Mouse (Mus musculus) ES-E14 (cell line): ENCODE results near the gene Wdpcp. TPM values are rescaled to one million over a fixed set of nuclear protein-coding genes. Genes with fewer than 3 reads are reported as not detected.

ENCODE experiments used
- DNase-seq: peaks from one replicate; pipeline ENCODE4 v3.0.0-alpha.2; 2013; ENCODE audit warnings: low read depth, low spot score
- H3K27ac ChIP-seq: 2 replicates; pipeline ENCODE4 v1.5.1; 2012; ENCODE audit warnings: low read depth, mild to moderate bottlenecking, low read length, moderate library complexity, mixed read lengths; ENCODE audit not compliant: poor library complexity, insufficient read depth, severe bottlenecking
- H3K36me3 ChIP-seq: 2 replicates; pipeline ENCODE4 v1.6.1; 2012; ENCODE audit warnings: mild to moderate bottlenecking, low read length, moderate library complexity, mixed read lengths; ENCODE audit not compliant: control insufficient read depth, poor library complexity, insufficient read depth, severe bottlenecking
- H3K4me1 ChIP-seq, 2 experiments: fragments of 150-350 bp in 1 of 2; sonication (generic) in 1 of 2; 2 replicates each; pipeline ENCODE4 v1.6.1; 2012; ENCODE audit warnings: low read length in 2 of 2, mild to moderate bottlenecking in 1 of 2, mixed read lengths in 1 of 2; ENCODE audit not compliant: control insufficient read depth in 2 of 2, insufficient read depth in 2 of 2, poor library complexity in 1 of 2
- H3K4me3 ChIP-seq, 2 experiments: fragments of 150-350 bp in 1 of 2; sonication (generic) in 1 of 2; 2 replicates each; pipeline ENCODE4 v1.5.1; 2012; ENCODE audit warnings: low read length in 2 of 2, low read depth in 1 of 2, mild to moderate bottlenecking in 1 of 2, mixed read lengths in 1 of 2; ENCODE audit not compliant: insufficient read depth in 1 of 2, poor library complexity in 1 of 2, severe bottlenecking in 1 of 2
- H3K9ac ChIP-seq: 2 replicates; pipeline ENCODE4 v1.6.1; 2012; ENCODE audit warnings: low read depth, mild to moderate bottlenecking, low read length, mixed read lengths; ENCODE audit not compliant: poor library complexity, insufficient read depth, severe bottlenecking
- H3K9me3 ChIP-seq: fragments of 150-350 bp; sonication (generic); 2 replicates; pipeline ENCODE4 v1.6.1; 2012; ENCODE audit warnings: low read depth, mild to moderate bottlenecking, low read length; ENCODE audit not compliant: control insufficient read depth, insufficient read depth
- CHD2 ChIP-seq: IDR thresholded peaks from 2 replicates; pipeline ENCODE4 v1.6.1; 2014; ENCODE audit warnings: mild to moderate bottlenecking, low read depth, low read length, inconsistent platforms
- HCFC1 ChIP-seq: IDR thresholded peaks from 2 replicates; pipeline ENCODE4 v1.6.1; 2012; ENCODE audit warnings: low read length, inconsistent platforms, borderline replicate concordance; ENCODE audit not compliant: insufficient read depth
- MAFK ChIP-seq: IDR thresholded peaks from 2 replicates; pipeline ENCODE4 v1.6.1; 2014; ENCODE audit warnings: mild to moderate bottlenecking, low read depth, low read length, inconsistent platforms; ENCODE audit not compliant: insufficient read depth
- ZC3H11A ChIP-seq: IDR thresholded peaks from 2 replicates; pipeline ENCODE4 v1.6.1; 2012; ENCODE audit warnings: low read depth, mild to moderate bottlenecking, inconsistent platforms, low read length, borderline replicate concordance
- ZNF384 ChIP-seq: IDR thresholded peaks from 2 replicates; pipeline ENCODE4 v1.6.1; 2012; ENCODE audit warnings: low read depth, low read length, inconsistent platforms
- in situ Hi-C, 2 experiments: fragments of 600-800 bp; cut with MboI; formaldehyde crosslinking; loops; one replicate each; pipeline ENCODE4 v1.15.1; 2025; ENCODE audit warnings: low sequenced_read_pairs in 2 of 2, inconsistent platforms in 1 of 2; ENCODE audit not compliant: unreplicated experiment in 2 of 2
- total RNA-seq: library from RNA; depleted of rRNA; stranded (reverse); fragments of 300-350 nt; gene quantifications from 2 replicates; pipeline ENCODE4 v1.2.3, GENCODE M21; 2012

Gene Wdpcp
- total RNA-seq, 1 experiment = 3.0 TPM

GRCm38 (mm10) chr11:21634171-21634907, 62.3 kb downstream of the Wdpcp start:
- Histone ChIP-seq H3K4me1 (no peaks in the 10 kb centered on the region), H3K36me3 (no peaks in the 10 kb centered on the region), H3K9ac (peak overlapping the region; percentile 8; the same call in 1 of the 2 replicates), H3K27ac (no peak overlapping the region), H3K9me3 (no peaks in the 10 kb centered on the region), H3K4me3 (peak overlapping the region; percentile 45 to 55)
- in situ Hi-C loops = no loop called here
- DNase-seq = peak; percentile 33
- TF ChIP-seq HCFC1 = no peak
- TF ChIP-seq ZNF384 = no peak
- no peak for TF ChIP-seq CHD2
- TF ChIP-seq ZC3H11A = no peak
- TF ChIP-seq MAFK = no peak

- Histone ChIP-seq H3K9ac (no peak overlapping the region), H3K36me3 (no peaks in the 10 kb centered on the region), H3K4me3 (no peak overlapping the region), H3K27ac (no peak overlapping the region), H3K4me1 (no peaks in the 10 kb centered on the region), H3K9me3 (no peaks in the 10 kb centered on the region)
- no peak for TF ChIP-seq ZC3H11A
- no peak for TF ChIP-seq ZNF384
- TF ChIP-seq HCFC1 = no peak
- no peak for TF ChIP-seq CHD2
- no peak for TF ChIP-seq MAFK
- in situ Hi-C loops = no loop called here
- no peak for DNase-seq
These were observed 66.3 kb downstream of the Wdpcp start for GRCm38 (mm10) chr11:21638341-21638740.

- H3K27ac ChIP-seq = no peak overlapping the region
- in situ Hi-C loops = no loop called here
- no peak for DNase-seq
These were observed 67.5 kb downstream of the Wdpcp start for GRCm38 (mm10) chr11:21639534-21639933.

GRCm38 (mm10) chr11:21644231-21644630, 72.2 kb downstream of the Wdpcp start:
- in situ Hi-C loops = no loop called here
- H3K36me3 ChIP-seq = no peaks in the 10 kb centered on the region

More at GRCm38 (mm10) chr11:21639534-21639933, 67.5 kb downstream of the Wdpcp start:
- no peaks in the 10 kb centered on the region for H3K9me3 ChIP-seq
- no peak for TF ChIP-seq ZC3H11A
- no peak for TF ChIP-seq ZNF384
- TF ChIP-seq HCFC1 = no peak
- no peak for TF ChIP-seq CHD2
- H3K9ac ChIP-seq = no peak overlapping the region
- H3K36me3 ChIP-seq = no peaks in the 10 kb centered on the region
- no peaks in the 10 kb centered on the region for H3K4me1 ChIP-seq
- H3K4me3 ChIP-seq = no peak overlapping the region

More at GRCm38 (mm10) chr11:21644231-21644630, 72.2 kb downstream of the Wdpcp start:
- Histone ChIP-seq H3K27ac (no peak overlapping the region), H3K4me1 (no peaks in the 10 kb centered on the region), H3K9me3 (no peaks in the 10 kb centered on the region), H3K9ac (no peak overlapping the region), H3K4me3 (no peak overlapping the region)
- TF ChIP-seq CHD2 (no peak), ZNF384 (no peak), HCFC1 (no peak), ZC3H11A (no peak), MAFK (no peak)
- DNase-seq = no peak
